17 mouse cellular contexts compared by ENCODE assay signal in the genomic region with DNA sequence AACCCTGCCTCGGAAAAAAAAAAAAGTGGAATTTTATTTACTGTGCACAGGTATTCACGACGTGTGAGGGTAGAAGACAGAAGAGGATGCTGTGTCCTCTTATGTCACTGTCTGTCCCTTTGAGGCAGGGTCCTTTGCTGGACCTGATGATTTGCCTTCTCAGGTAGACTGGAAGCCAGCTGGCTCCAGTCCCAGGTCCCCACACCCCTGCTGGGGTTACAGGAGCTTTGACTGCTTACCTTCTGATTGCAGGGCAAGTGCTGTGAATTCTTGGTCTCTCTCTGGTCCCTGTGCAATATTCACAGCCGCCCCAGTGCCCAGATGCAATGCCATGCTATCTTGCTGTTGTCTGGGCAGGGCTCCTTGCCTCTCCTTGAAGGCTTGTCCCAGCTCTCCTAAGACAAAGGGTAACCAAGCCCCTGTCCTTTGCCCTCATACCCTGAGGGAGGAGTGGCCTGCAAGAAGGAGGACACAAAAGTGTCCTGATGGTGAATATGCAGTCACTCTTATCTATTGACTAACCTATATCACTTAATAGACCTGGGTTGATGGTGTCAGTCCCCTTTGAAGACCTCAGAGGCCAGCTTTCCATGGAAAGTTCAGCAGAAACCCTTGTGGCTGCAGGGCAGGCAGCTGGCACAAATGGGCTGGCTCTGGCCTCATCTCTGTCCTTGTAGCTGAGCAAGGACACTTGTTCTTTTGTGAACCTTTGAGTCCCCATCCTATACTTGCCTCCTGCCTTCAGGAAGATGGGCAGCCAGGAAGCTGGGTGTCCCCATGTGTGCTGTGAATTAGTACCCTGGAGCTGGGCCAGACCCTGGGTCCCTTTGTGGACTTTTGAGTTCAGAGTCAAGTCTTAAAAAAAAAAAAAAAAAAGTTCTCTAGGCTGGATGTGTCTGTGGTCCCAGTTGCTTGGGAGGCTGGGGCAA. TPM values are rescaled to one million over a fixed set of nuclear protein-coding genes. Genes with fewer than 3 reads are reported as not detected.
DNase-seq lines count a peak whose midpoint lies in the region; ATAC-seq and TF ChIP-seq lines count a peak whose summit lies in the region.
"Had no signal": no experiment of that assay in that cellular context is flagged by ENCODE, and none has a peak within 500 bp of the region (broad histone marks: within the 10 kb centered on the region; RNA-seq: fewer than 3 reads in every experiment).

No protein-coding gene starts in this region.

- no peak overlapping the region for H3K4me2 ChIP-seq in heart, postnatal 0 days (ENCODE audit: low read depth, low read length)
- H3K4me2 ChIP-seq: embryonic facial prominence, embryonic 15.5 days; forebrain, embryonic 15.5 days had no signal

- peaks cover 13% of the 10 kb centered on the region for H3K36me3 ChIP-seq in heart, postnatal 0 days (replicated peaks; ENCODE audit: control insufficient read depth, insufficient read depth, low read length)

- TF ChIP-seq EP300 in heart, postnatal 0 days (IDR thresholded peaks at IDR 0.05; ENCODE audit: low read depth), result no peak

- no peak overlapping the region for H3K4me3 ChIP-seq in heart, postnatal 0 days (ENCODE audit: low read depth, low read length)
- H3K4me3 ChIP-seq in left cerebral cortex, adult 2 months, result no peak overlapping the region
- H3K4me3 ChIP-seq: embryonic facial prominence, embryonic 15.5 days; forebrain, embryonic 15.5 days had no signal

- ATAC-seq in heart, postnatal 0 days (ENCODE audit: insufficient read depth, low read depth), result no peak
- ATAC-seq: forebrain, embryonic 15.5 days had no signal

- 50% methylated on average over 4 of the region's 4 CpGs for WGBS in heart, postnatal 0 days

- no peak for TF ChIP-seq CTCF in heart, postnatal 0 days (IDR thresholded peaks at IDR 0.05; ENCODE audit: low read depth)
- no peak for TF ChIP-seq CTCF in left cerebral cortex, adult 2 months (IDR thresholded peaks at IDR 0.05)

- H3K9ac ChIP-seq in heart, postnatal 0 days (replicated peaks; ENCODE audit: low read depth, low read length), result 0 out of 2 replicates have a peak overlapping the region, but pooled peaks have one; percentile 17
- H3K9ac ChIP-seq: embryonic facial prominence, embryonic 15.5 days; forebrain, embryonic 15.5 days had no signal

- DNase-seq in cerebellum, postnatal 25 days, result peak; percentile 50 to 69
- DNase-seq in cerebellum, adult 11-12 months, result no peak
- DNase-seq in heart, postnatal 0 days (ENCODE audit: low spot score), result no peak
- no peak for DNase-seq in heart, postnatal 10 days
- DNase-seq in adrenal gland, postnatal 14 days, result peak; percentile 67
- DNase-seq in kidney, adult 9 months, result peak; percentile 51
- DNase-seq in c-Kit-positive CD71-positive TER-119-positive erythroid progenitor cells, embryonic 14.5 days (ENCODE audit: low spot score), result no peak
- DNase-seq in left cerebral cortex, adult 2 months (ENCODE audit: extremely low spot score in 1 of 2, low spot score in 2 of 2), result no peak
- DNase-seq: cerebellum, adult 9-11 months; gastrocnemius, postnatal 36 days; layer of hippocampus, postnatal 36 days; lung, postnatal 4 days; right cerebral cortex, postnatal 14 days had no signal

- H3K9me3 ChIP-seq in heart, postnatal 0 days (replicated peaks; ENCODE audit: control insufficient read depth, low read length), result no peaks in the 10 kb centered on the region
- H3K9me3 ChIP-seq: embryonic facial prominence, embryonic 15.5 days; forebrain, embryonic 15.5 days had no signal

- H3K27me3 ChIP-seq in heart, postnatal 0 days (ENCODE audit: control insufficient read depth, insufficient read depth, low read length), result no peaks in the 10 kb centered on the region
- H3K27me3 ChIP-seq: embryonic facial prominence, embryonic 15.5 days; forebrain, embryonic 15.5 days had no signal

- H3K4me1 ChIP-seq in heart, postnatal 0 days (ENCODE audit: control insufficient read depth, insufficient read depth), result peaks cover 63% of the 10 kb centered on the region

- H3K27ac ChIP-seq in heart, postnatal 0 days (ENCODE audit: low read depth), result 0 out of 2 replicates have a peak overlapping the region, but pooled peaks have one; percentile 16
- no peak overlapping the region for H3K27ac ChIP-seq in left cerebral cortex, adult 2 months
- H3K27ac ChIP-seq: embryonic facial prominence, embryonic 15.5 days; forebrain, embryonic 15.5 days had no signal

- intact Hi-C loops in heart, postnatal 10 days (cut with DNase I), result no loop called here
- intact Hi-C loops in left cerebral cortex, adult 2 months (cut with DNase I), result no loop called here

RNA-seq across cellular contexts. Expression of a gene that starts 5.9 kb away (rescaled TPM):
- 19.4 and 32.8 TPM in 2 replicates for total RNA-seq in heart, postnatal 0 days (2014; rRNA removed; ENCODE audit: low replicate concordance)
- 13.1 and 14.0 TPM in 2 replicates for polyA plus RNA-seq in heart, postnatal 0 days (2015; fragmentation: Nextera tagmentation; extraction: Ambion mirVana)
- total RNA-seq in heart, postnatal 10 days (2021), result 10 to 100 TPM; 66.3 to 67.6 TPM
- total RNA-seq in adrenal gland, postnatal 14 days (2021), result 82.3 and 90.7 TPM in 2 replicates
- total RNA-seq in left cerebral cortex, adult 2 months (2021), result 10 to 100 TPM; 64.6 to 75.3 TPM

RNA-seq across cellular contexts. Expression of a gene that starts 18.8 kb away (rescaled TPM):
- total RNA-seq in heart, postnatal 0 days (2014; rRNA removed; ENCODE audit: low replicate concordance), result 72.7 and 77.9 TPM in 2 replicates
- 31.6 and 34.3 TPM in 2 replicates for polyA plus RNA-seq in heart, postnatal 0 days (2015; fragmentation: Nextera tagmentation; extraction: Ambion mirVana)
- total RNA-seq in heart, postnatal 10 days (2021), result 10 to 100 TPM; 47.6 to 52.5 TPM
- 80.3 and 85.6 TPM in 2 replicates for total RNA-seq in adrenal gland, postnatal 14 days (2021)
- 100 to 1,000 TPM; 150 to 151 TPM for total RNA-seq in left cerebral cortex, adult 2 months (2021)

RNA-seq across cellular contexts. Expression of a gene that starts 37.1 kb away (rescaled TPM):
- total RNA-seq in heart, postnatal 0 days (2014; rRNA removed; ENCODE audit: low replicate concordance), result 8.8 and 12.7 TPM in 2 replicates
- polyA plus RNA-seq in heart, postnatal 0 days (2015; fragmentation: Nextera tagmentation; extraction: Ambion mirVana), result 25.2 and 26.0 TPM in 2 replicates
- total RNA-seq in heart, postnatal 10 days (2021), result 10 to 100 TPM; 36.8 to 41.4 TPM
- 47.6 and 52.2 TPM in 2 replicates for total RNA-seq in adrenal gland, postnatal 14 days (2021)
- 10 to 100 TPM; 42.0 to 48.7 TPM for total RNA-seq in left cerebral cortex, adult 2 months (2021)

RNA-seq across cellular contexts. Expression of a gene that starts 37.6 kb away (rescaled TPM):
- 29.3 and 50.6 TPM in 2 replicates for total RNA-seq in heart, postnatal 0 days (2014; rRNA removed; ENCODE audit: low replicate concordance)
- polyA plus RNA-seq in heart, postnatal 0 days (2015; fragmentation: Nextera tagmentation; extraction: Ambion mirVana), result 41.8 and 44.4 TPM in 2 replicates
- total RNA-seq in heart, postnatal 10 days (2021), result 10 to 100 TPM; 32.6 to 32.9 TPM
- 59.5 and 71.1 TPM in 2 replicates for total RNA-seq in adrenal gland, postnatal 14 days (2021)
- 10 to 100 TPM; 68.2 to 71.0 TPM for total RNA-seq in left cerebral cortex, adult 2 months (2021)

RNA-seq across cellular contexts. Expression of a gene that starts 44.2 kb away (rescaled TPM):
- total RNA-seq in heart, postnatal 0 days (2014; rRNA removed; ENCODE audit: low replicate concordance), result 4.0 TPM in 1 of 2 replicates, not detected in the other
- 0.18 and 0.22 TPM in 2 replicates for polyA plus RNA-seq in heart, postnatal 0 days (2015; fragmentation: Nextera tagmentation; extraction: Ambion mirVana)
- total RNA-seq in heart, postnatal 10 days (2021), result under 1 TPM; 0.41 to 0.45 TPM
- total RNA-seq in adrenal gland, postnatal 14 days (2021), result 0.74 and 0.94 TPM in 2 replicates
- total RNA-seq in left cerebral cortex, adult 2 months (2021), result 1 to 10 TPM; 1.9 to 3.8 TPM
- polyA plus RNA-seq: midbrain, postnatal 0 days; stomach, embryonic 14.5 days had no signal

Comparison
In these comparisons a context has a peak if more than half of its experiments do, and no peak if none do; other contexts are left out.
1. DNase-seq: peak in cerebellum, postnatal 25 days (2 of 2), adrenal gland, postnatal 14 days (single experiment) and kidney, adult 9 months (single experiment); none in cerebellum, adult 11-12 months (single experiment), heart, postnatal 0 days (single experiment), heart, postnatal 10 days (0 of 2), c-Kit-positive CD71-positive TER-119-positive erythroid progenitor cells, embryonic 14.5 days (single experiment) and left cerebral cortex, adult 2 months (0 of 2).